Mouse (Mus musculus): ENCODE data around the gene Gm21060. TPM values are rescaled to one million over a fixed set of nuclear protein-coding genes. Genes with fewer than 3 reads are reported as not detected.
"Not testable (repeated sequence)": the region's sequence is repeated elsewhere in the genome, so short reads cannot be mapped to it uniquely, and the experiment has no call there.

The Gm21060 gene
- polyA plus RNA-seq (2016; fragmentation: Nextera tagmentation; extraction: Ambion mirVana), result not detected in 2 replicates

DNA sequence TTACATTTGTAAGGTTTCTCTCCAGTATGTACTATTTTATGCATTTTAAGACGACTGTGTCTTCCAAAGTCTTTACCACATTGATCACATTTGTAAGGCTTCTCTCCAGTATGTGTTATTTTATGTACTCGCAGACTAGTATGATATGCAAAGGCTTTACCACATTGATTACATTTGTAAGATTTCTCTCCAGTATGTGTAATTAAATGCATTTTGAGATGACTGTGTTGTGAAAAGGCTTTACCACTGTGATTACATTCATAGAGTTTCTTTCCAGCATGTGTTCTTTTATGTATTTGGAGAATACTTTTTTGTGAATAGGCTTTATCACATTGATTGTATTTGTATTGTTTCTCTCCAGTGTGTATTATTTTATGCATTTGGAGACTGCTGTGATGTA lies at the start of gene Gm21060:
Gene Gm21060, minus strand, starts transcription at position 101 of the 400 bp plus-strand sequence.
- WGBS, result 89% methylated on average over 2 of the region's 2 CpGs
- no peaks in the 10 kb centered on the region for H3K9me3 ChIP-seq
- no peak within 1 kb of the TSS for H3K9ac ChIP-seq (replicated peaks)
- H3K4me1 ChIP-seq, result no peaks in the 10 kb centered on the region
- no peaks in the 10 kb centered on the region for H3K36me3 ChIP-seq
- H3K4me3 ChIP-seq, result no peak within 1 kb of the TSS
- no peaks in the 10 kb centered on the region for H3K27me3 ChIP-seq
- no peak within 1 kb of the TSS for H3K4me2 ChIP-seq (replicated peaks)
- ATAC-seq (ENCODE audit: low FRiP score, low read depth), result no peak
- H3K27ac ChIP-seq (replicated peaks), result no peak within 1 kb of the TSS

DNA sequence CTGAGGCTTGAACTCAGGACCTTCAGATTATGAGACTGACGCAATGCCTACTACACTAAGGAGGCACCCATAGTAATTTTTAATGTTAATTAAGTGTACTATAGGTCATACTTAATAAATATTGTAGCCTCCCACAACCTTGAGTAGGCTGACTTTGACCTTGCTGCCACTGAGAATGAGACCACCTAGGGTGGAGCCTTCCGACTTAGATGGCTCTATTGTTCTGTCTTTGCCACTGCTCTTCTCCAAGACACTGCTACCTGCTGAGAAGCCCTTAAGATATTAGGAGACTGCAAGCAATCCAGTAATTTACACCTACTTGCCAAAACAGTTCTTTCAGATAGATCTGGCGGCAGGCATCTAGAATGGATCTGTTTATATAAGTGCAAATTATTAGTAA lies 24.0 kb upstream of the Gm21060 start:
- H3K27ac ChIP-seq (replicated peaks); H3K9ac ChIP-seq (replicated peaks); H3K27me3 ChIP-seq; H3K9me3 ChIP-seq; H3K4me1 ChIP-seq; H3K36me3 ChIP-seq; H3K4me2 ChIP-seq (replicated peaks); H3K4me3 ChIP-seq; ATAC-seq (ENCODE audit: low FRiP score, low read depth): not testable (repeated sequence)
- WGBS, result 90% methylated on average over 3 of the region's 3 CpGs

GRCm38 (mm10) chr19:61313185-61313584 lies 16.3 kb upstream of the Gm21060 start:
- H3K4me1 ChIP-seq; H3K36me3 ChIP-seq; H3K4me2 ChIP-seq (replicated peaks); H3K27me3 ChIP-seq; H3K9ac ChIP-seq (replicated peaks); H3K9me3 ChIP-seq; ATAC-seq (ENCODE audit: low FRiP score, low read depth); H3K4me3 ChIP-seq; H3K27ac ChIP-seq (replicated peaks): not testable (repeated sequence)
- WGBS, result 30% methylated on average over 11 of the region's 11 CpGs

- not testable (repeated sequence) for H3K9me3 ChIP-seq; H3K27me3 ChIP-seq; H3K4me2 ChIP-seq (replicated peaks); ATAC-seq (ENCODE audit: low FRiP score, low read depth); H3K4me3 ChIP-seq; H3K27ac ChIP-seq (replicated peaks); H3K4me1 ChIP-seq; H3K9ac ChIP-seq (replicated peaks); H3K36me3 ChIP-seq
- 92% methylated on average over 10 of the region's 10 CpGs for WGBS
Observed at GRCm38 (mm10) chr19:61312400-61312799, 15.5 kb upstream of the Gm21060 start.

DNA sequence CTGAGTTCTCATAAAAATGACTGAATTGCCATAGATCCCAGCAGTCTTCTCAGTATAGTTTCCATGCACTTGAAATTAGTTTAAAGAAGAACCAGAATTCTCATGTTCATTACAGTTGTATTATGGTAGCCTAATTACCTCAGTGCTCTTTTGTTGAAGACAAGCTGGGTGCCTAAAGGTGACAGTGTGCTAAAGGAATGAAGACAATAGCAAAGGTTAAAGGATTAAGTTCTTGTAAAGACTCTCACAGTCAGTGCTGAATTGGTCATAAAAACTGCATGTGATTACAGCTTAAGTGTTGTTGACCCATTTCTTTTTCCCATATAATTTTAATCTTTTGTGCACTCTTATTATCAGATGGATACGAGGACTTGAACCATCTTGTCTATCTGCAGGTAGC lies 11.2 kb upstream of the Gm21060 start:
- ATAC-seq (ENCODE audit: low FRiP score, low read depth); H3K9me3 ChIP-seq; H3K36me3 ChIP-seq; H3K27me3 ChIP-seq; H3K4me2 ChIP-seq (replicated peaks); H3K4me1 ChIP-seq; H3K27ac ChIP-seq (replicated peaks); H3K4me3 ChIP-seq; H3K9ac ChIP-seq (replicated peaks): not testable (repeated sequence)
- 37% methylated on average over 1 of the region's 1 CpGs for WGBS

DNA sequence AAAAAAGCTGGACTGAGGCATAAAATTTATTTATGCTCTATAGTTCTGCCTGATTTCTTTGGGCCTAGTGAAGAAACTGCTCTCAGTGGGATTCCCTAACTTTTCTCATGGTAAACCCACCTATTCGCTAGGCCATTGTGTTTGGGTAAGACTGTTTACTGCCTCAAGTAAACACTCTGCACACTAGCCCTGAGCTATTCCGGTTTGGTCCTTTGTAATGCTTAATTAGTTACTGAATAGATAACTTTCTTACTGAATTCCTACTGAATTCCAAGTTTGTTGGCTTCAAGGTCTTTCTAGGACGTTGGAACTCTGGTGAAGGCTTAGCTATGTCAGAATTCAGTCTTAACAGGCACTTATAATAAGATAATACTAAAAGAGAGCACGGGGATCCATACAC lies 11.8 kb downstream of the Gm21060 start:
- not testable (repeated sequence) for H3K9me3 ChIP-seq; ATAC-seq (ENCODE audit: low FRiP score, low read depth); H3K27me3 ChIP-seq; H3K4me1 ChIP-seq; H3K27ac ChIP-seq (replicated peaks); H3K36me3 ChIP-seq; H3K4me2 ChIP-seq (replicated peaks); H3K4me3 ChIP-seq; H3K9ac ChIP-seq (replicated peaks)
- WGBS, result 82% methylated on average over 4 of the region's 4 CpGs

DNA sequence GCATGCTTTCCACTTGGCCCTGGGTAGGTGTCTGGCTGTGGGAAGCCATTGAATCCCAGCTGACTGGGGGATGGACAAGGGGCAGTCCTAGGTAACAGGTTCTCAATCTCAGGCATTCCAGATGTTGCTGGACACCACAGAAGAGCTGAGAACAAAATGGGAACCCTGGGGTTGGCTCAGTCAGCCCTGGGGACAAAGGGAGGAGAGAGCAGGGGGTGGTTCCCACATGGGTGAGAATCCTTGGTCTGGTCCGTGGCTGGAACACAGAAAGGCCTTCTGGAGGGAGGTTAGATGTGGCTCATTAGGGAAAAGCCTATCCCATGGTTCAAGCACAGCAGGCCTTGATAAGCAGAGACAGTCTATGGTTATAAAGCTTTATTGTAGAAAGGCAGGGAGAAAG lies 13.3 kb downstream of the Gm21060 start:
- 31% methylated on average over 1 of the region's 1 CpGs for WGBS
- no peak for ATAC-seq (ENCODE audit: low FRiP score, low read depth)
- no peaks in the 10 kb centered on the region for H3K27me3 ChIP-seq
- H3K27ac ChIP-seq (replicated peaks), result no peak overlapping the region
- H3K9me3 ChIP-seq, result no peaks in the 10 kb centered on the region
- no peak overlapping the region for H3K4me2 ChIP-seq (replicated peaks)
- H3K4me1 ChIP-seq, result no peaks in the 10 kb centered on the region
- H3K36me3 ChIP-seq, result no peaks in the 10 kb centered on the region
- H3K9ac ChIP-seq (replicated peaks), result no peak overlapping the region
- H3K4me3 ChIP-seq, result no peak overlapping the region

GRCm38 (mm10) chr19:61275446-61275845 lies 21.4 kb downstream of the Gm21060 start:
- no peaks in the 10 kb centered on the region for H3K36me3 ChIP-seq
- no peaks in the 10 kb centered on the region for H3K4me1 ChIP-seq
- H3K4me2 ChIP-seq (replicated peaks), result no peak overlapping the region
- WGBS, result 98% methylated on average over 1 of the region's 1 CpGs
- no peak overlapping the region for H3K4me3 ChIP-seq
- no peak overlapping the region for H3K9ac ChIP-seq (replicated peaks)
- H3K9me3 ChIP-seq, result no peaks in the 10 kb centered on the region
- no peaks in the 10 kb centered on the region for H3K27me3 ChIP-seq
- H3K27ac ChIP-seq (replicated peaks), result no peak overlapping the region
- no peak for ATAC-seq (ENCODE audit: low FRiP score, low read depth)

DNA sequence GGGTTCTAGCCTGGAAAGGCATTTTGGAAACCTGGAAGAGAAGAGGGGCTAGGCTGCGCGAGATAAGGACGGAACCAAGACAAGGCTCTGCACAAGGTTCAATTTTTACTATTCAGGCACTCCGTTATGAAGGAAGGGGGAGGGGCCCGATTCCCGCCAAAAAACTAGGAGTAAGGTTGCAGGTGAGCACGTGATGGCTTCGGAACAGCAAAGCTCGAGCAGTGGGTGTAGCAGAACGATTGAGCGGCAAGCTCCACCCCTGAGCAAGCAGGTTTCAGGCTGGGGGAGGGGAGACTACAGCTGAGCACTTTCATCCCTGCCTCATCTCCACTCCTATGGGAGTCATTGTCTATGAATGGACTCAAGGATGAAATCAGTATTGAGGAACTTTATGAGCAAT lies 27.7 kb downstream of the Gm21060 start:
- H3K4me3 ChIP-seq; H3K27ac ChIP-seq (replicated peaks); H3K36me3 ChIP-seq; H3K4me1 ChIP-seq; ATAC-seq (ENCODE audit: low FRiP score, low read depth); H3K9me3 ChIP-seq; H3K4me2 ChIP-seq (replicated peaks); H3K9ac ChIP-seq (replicated peaks); H3K27me3 ChIP-seq: not testable (repeated sequence)
- WGBS, result 38% methylated on average over 11 of the region's 11 CpGs

DNA sequence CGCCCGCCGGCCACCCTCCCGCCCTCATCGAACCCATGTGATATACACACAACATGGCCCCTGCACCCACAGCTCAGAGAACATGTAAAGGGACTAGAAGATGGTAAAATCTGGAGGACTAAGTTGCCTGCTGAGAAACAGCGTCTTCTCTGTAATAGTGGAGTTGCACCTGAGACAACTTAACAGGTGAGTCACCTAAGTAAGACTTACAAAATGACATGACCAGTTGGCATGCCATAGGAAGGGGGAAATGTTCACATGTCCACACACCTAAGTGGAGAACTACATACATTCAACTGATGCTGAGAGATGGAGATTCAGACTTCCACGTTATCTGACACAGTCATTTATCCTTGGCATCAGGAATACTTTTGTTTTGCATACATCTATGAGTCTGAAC lies 29.7 kb downstream of the Gm21060 start:
- ATAC-seq (ENCODE audit: low FRiP score, low read depth), result no peak
- no peak overlapping the region for H3K9ac ChIP-seq (replicated peaks)
- WGBS, result 23% methylated on average over 7 of the region's 7 CpGs

GRCm38 (mm10) chr19:61266651-61267050 lies 30.2 kb downstream of the Gm21060 start:
- no peak for ATAC-seq (ENCODE audit: low FRiP score, low read depth)
- Histone ChIP-seq H3K4me3 (no peak overlapping the region), H3K4me1 (no peaks in the 10 kb centered on the region), H3K9me3 (no peaks in the 10 kb centered on the region), H3K36me3 (no peaks in the 10 kb centered on the region), H3K9ac (replicated peaks) (no peak overlapping the region), H3K27me3 (no peaks in the 10 kb centered on the region), H3K4me2 (replicated peaks) (no peak overlapping the region), H3K27ac (replicated peaks) (no peak overlapping the region)
- WGBS, result 4% methylated on average over 25 of the region's 26 CpGs

More for the DNA sequence above, 29.7 kb downstream of the Gm21060 start:
- Histone ChIP-seq H3K27ac (replicated peaks) (no peak overlapping the region), H3K9me3 (no peaks in the 10 kb centered on the region), H3K4me1 (no peaks in the 10 kb centered on the region), H3K27me3 (no peaks in the 10 kb centered on the region), H3K4me2 (replicated peaks) (no peak overlapping the region), H3K4me3 (no peak overlapping the region), H3K36me3 (no peaks in the 10 kb centered on the region)

DNA sequence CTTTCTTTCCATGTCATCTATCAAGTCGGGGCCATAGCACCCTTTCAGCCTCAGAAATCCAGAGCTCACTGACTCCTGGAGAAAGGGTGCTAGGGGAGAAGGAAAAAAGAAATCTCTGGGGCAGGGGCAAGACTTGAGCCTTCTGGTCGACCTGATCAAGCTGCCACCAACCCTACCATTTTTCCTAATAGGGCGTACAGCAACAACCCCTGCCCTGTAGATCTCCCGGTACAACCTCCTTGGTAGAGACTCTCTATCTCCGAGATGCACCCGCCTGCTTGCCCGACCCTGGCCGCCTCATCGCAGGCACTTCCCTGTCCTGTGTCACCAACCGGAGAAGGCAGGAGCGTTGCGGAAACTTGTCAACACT lies 30.6 kb downstream of the Gm21060 start:
- H3K27me3 ChIP-seq, result no peaks in the 10 kb centered on the region
- H3K27ac ChIP-seq (replicated peaks), result peak overlapping the region; percentile 3; the same call in 1 of the 2 replicates
- H3K4me3 ChIP-seq, result no peak overlapping the region
- no peak overlapping the region for H3K4me2 ChIP-seq (replicated peaks)
- H3K9me3 ChIP-seq, result no peaks in the 10 kb centered on the region
- ATAC-seq (ENCODE audit: low FRiP score, low read depth), result no peak
- no peaks in the 10 kb centered on the region for H3K36me3 ChIP-seq
- H3K4me1 ChIP-seq, result no peaks in the 10 kb centered on the region
- WGBS, result 3% methylated on average over 12 of the region's 12 CpGs
- no peak overlapping the region; the same call in 1 of the 2 replicates for H3K9ac ChIP-seq (replicated peaks)
